Mouse (Mus musculus): Measurements from ENCODE around the gene Sat2.

DNA sequence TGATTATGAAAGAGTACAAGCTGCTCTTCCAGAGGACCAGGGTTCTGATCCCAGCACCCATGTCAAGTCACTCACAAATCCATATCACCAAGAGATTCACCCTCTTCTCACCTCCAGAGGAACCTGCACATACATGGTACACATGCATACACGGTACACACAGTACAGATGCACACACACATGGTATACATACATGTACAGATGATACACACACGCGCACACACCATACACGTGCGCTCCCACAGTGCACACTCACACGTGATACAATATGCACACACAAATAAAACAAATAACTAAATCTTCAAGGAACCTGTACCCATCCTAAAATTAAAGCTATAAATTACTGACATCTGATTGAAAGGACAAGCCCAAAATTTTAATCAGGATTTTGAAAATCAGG is 27.0 kb upstream of the Sat2 start:
- TF ChIP-seq CTCF (conservative IDR thresholded peaks at IDR 0.05; ENCODE audit: low read length) (no peak), NANOG (IDR thresholded peaks at IDR 0.05; ENCODE audit: borderline replicate concordance, low read length) (no peak), POU5F1 (IDR thresholded peaks at IDR 0.05; ENCODE audit: borderline replicate concordance, low read length) (no peak)

Data from E14TG2a.4 (cell line).